Comparison of ENCODE assay signal across 23 mouse cellular contexts in the genomic region with DNA sequence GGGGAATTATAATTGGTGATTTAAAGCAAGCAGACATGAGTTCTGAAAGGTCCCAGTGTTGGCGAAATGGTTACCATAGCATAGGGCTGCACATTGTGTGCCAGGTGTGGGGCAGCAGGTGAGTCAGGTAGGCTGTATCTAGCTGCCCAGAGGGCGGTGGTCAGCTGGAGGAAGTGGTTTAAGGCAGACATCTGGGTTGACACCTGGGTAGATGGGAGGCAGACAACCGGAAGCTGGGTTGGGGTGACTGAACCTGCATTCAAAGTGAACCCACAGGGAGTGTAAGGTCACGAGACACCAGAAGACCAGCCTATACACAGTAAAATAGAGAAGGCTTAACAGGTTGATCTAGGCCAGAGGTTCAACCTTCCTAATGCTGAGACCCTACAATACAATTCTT. TPM values are rescaled to one million over a fixed set of nuclear protein-coding genes. Genes with fewer than 3 reads are reported as not detected.
DNase-seq lines count a peak whose midpoint lies in the region; ATAC-seq lines count a peak whose summit lies in the region.
"Had no signal": no experiment of that assay in that cellular context is flagged by ENCODE, and none has a peak within 500 bp of the region (broad histone marks: within the 10 kb centered on the region; RNA-seq: fewer than 3 reads in every experiment).

No protein-coding gene starts in this region.

- 43% methylated on average over 4 of the region's 4 CpGs for WGBS in large intestine, adult 2 months

- peak; percentile 46 for DNase-seq in CD4-positive, CD25-positive, alpha-beta regulatory T cell, adult 2 months (ENCODE audit: low read depth, low spot score)
- DNase-seq in large intestine, adult 2 months (ENCODE audit: low read depth, low spot score), result peak; percentile 42
- peak; percentile 52 for DNase-seq in thymus, postnatal 0 days (ENCODE audit: low spot score)
- no peak for DNase-seq in kidney, postnatal 4 days
- no peak for DNase-seq in gastrocnemius, adult 18-20 months (ENCODE audit: low spot score)
- DNase-seq: adrenal gland, postnatal 14 days; cerebellum, adult 8-10 months; cerebellum, postnatal 36 days; embryo, embryonic 11 days; gastrocnemius, postnatal 14 days; heart, adult 18-20 months; heart, postnatal 10 days; kidney, postnatal 36 days; left cerebral cortex, postnatal 4 days; lung, embryonic 14.5 days; right cerebral cortex, adult 18-20 months; right cerebral cortex, postnatal 4 days had no signal

- no peak for ATAC-seq in megakaryocyte, adult 5-6 weeks (ENCODE audit: poor library complexity, severe bottlenecking)
- no peak for ATAC-seq in megakaryocyte progenitor cell, adult 5-6 weeks (replicated peaks; ENCODE audit: poor library complexity)
- ATAC-seq: forebrain, embryonic 14.5 days; hindbrain, embryonic 16.5 days; intestine, postnatal 0 days; midbrain, embryonic 15.5 days had no signal

RNA-seq across cellular contexts. Expression of gene Pde9a, which starts 54.0 kb away (rescaled TPM):
- polyA plus RNA-seq in large intestine, adult 2 months (2012; rRNA removed), result 295 and 341 TPM in 2 replicates
- polyA plus RNA-seq in thymus, postnatal 0 days (2015; fragmentation: Nextera tagmentation; extraction: Ambion mirVana), result 1.4 and 1.6 TPM in 2 replicates
- total RNA-seq in megakaryocyte, adult 5-6 weeks (2015), result not detected in 2 replicates
- total RNA-seq in megakaryocyte, adult 5-6 weeks (2017), result 0.29 TPM in 1 of 2 replicates, not detected in the other
- 0.79 TPM in 1 of 2 replicates, not detected in the other for total RNA-seq in megakaryocyte progenitor cell, adult 5-6 weeks (2015)
- total RNA-seq in megakaryocyte progenitor cell, adult 5-6 weeks (2017), result 1.5 TPM in 1 of 2 replicates, not detected in the other
- total RNA-seq in gastrocnemius, adult 18-20 months (2021), result 1 to 10 TPM in 1 of 2 experiments, under 1 TPM in 1; 1.00 to 1.6 TPM

Comparison
In these comparisons a context has a peak if more than half of its experiments do, and no peak if none do; other contexts are left out.
1. DNase-seq: peak in CD4-positive, CD25-positive, alpha-beta regulatory T cell, adult 2 months (single experiment), large intestine, adult 2 months (single experiment) and thymus, postnatal 0 days (single experiment); none in kidney, postnatal 4 days (0 of 2) and gastrocnemius, adult 18-20 months (single experiment).